Mouse (Mus musculus): ENCODE results near the gene Mcm5. TPM values are rescaled to one million over a fixed set of nuclear protein-coding genes. Genes with fewer than 3 reads are reported as not detected.

The Mcm5 gene
- polyA plus RNA-seq (2015; fragmentation: Illumina TruSeq; extraction: RNeasy Lipid Tissue Mini Kit (QIAGEN cat#74804); ENCODE audit: low read depth, low replicate concordance), result 5.5 TPM

GRCm38 (mm10) chr8:75109236-75109967 is at the start of gene Mcm5:
Mcm5 (plus strand) TSS chr8:75109569.

DNA sequence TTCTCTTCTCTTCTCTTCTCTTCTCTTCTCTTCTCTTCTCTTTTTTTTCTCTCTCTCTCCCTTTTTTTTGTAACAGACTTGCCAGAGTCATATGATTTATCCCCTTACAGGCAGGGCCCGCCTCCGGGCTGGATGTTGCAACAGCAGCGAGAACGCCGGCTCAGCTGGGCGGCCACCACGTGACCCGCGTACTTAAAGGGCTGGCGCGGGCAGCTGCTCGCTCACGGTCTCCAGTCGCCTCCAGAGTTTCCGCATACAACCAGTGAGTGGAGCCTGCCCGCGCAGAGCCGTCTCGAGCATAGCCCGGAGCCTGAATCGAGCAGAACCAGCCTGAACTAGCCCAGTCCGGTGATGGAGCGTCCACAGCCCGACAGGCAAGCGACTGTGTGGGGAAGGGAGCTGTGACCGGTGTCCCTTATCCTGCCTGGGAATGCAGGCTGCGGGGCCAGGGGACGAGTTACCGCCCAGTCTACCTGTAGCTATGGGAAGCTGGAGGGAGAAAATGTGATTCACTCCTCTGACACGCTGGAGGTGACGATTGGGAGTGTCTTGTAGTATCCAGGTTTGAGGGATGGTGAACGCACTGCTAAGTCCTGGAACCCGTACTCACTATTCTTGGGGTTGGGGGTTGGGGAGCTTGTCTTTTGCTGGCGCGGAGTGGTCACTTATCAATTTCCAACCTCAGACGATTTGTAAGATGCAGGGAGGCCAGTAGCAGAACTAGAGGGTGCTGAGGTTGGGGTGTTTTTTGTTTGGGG is 15.8 kb upstream of the Mcm5 start, which contains the start of gene Hmox1:
Hmox1 (plus strand) TSS at position 223 of the 758 bp plus-strand sequence.

Other genes with a start within 250 kb of the Mcm5 start
- gene Isx, start 236.4 kb upstream of the Mcm5 start, polyA plus RNA-seq (2015; fragmentation: Illumina TruSeq; extraction: RNeasy Lipid Tissue Mini Kit (QIAGEN cat#74804); ENCODE audit: low read depth, low replicate concordance), result not detected
- gene Hmgxb4, start 116.2 kb upstream of the Mcm5 start, polyA plus RNA-seq (2015; fragmentation: Illumina TruSeq; extraction: RNeasy Lipid Tissue Mini Kit (QIAGEN cat#74804); ENCODE audit: low read depth, low replicate concordance), result 15.4 TPM
- gene Tom1, start 75.9 kb upstream of the Mcm5 start, polyA plus RNA-seq (2015; fragmentation: Illumina TruSeq; extraction: RNeasy Lipid Tissue Mini Kit (QIAGEN cat#74804); ENCODE audit: low read depth, low replicate concordance), result 35.3 TPM
- 7.3 TPM for gene Hmox1, start 15.9 kb upstream of the Mcm5 start, polyA plus RNA-seq (2015; fragmentation: Illumina TruSeq; extraction: RNeasy Lipid Tissue Mini Kit (QIAGEN cat#74804); ENCODE audit: low read depth, low replicate concordance)
- 109 TPM for gene Rasd2, start 104.4 kb downstream of the Mcm5 start, polyA plus RNA-seq (2015; fragmentation: Illumina TruSeq; extraction: RNeasy Lipid Tissue Mini Kit (QIAGEN cat#74804); ENCODE audit: low read depth, low replicate concordance)